Mouse (Mus musculus) limb, embryonic 12.5 days (tissue): ENCODE results near the gene B9d2. TPM values are rescaled to one million over a fixed set of nuclear protein-coding genes. Genes with fewer than 3 reads are reported as not detected.

Source experiments
- ATAC-seq: fragments of 200-750 bp; cut with Nextera tagmentation; 2 replicates; pipeline ENCODE4 v1.8.0; 2017; ENCODE audit warnings: low read depth, moderate TSS enrichment; ENCODE audit not compliant: insufficient number of reproducible peaks, insufficient read depth, low FRiP score, low TSS enrichment
- H3K27ac ChIP-seq: fragments of 300-500 bp; sonication (generic); 2 replicates; pipeline ENCODE4 v1.5.1; 2016; ENCODE audit warnings: mild to moderate bottlenecking, moderate library complexity
- H3K27me3 ChIP-seq: fragments of 300-500 bp; sonication (generic); 2 replicates; pipeline ENCODE4 v1.6.1; 2016; ENCODE audit warnings: mild to moderate bottlenecking, moderate library complexity
- H3K36me3 ChIP-seq: fragments of 300-500 bp; sonication (generic); 2 replicates; pipeline ENCODE4 v1.6.1; 2016; ENCODE audit warnings: mild to moderate bottlenecking, moderate library complexity
- H3K4me1 ChIP-seq: fragments of 300-500 bp; sonication (generic); replicated peaks from 2 replicates; pipeline ENCODE4 v1.6.1; 2016
- H3K4me2 ChIP-seq: fragments of 300-500 bp; sonication (generic); 2 replicates; pipeline ENCODE4 v1.6.1; 2016; ENCODE audit warnings: mild to moderate bottlenecking, moderate library complexity
- H3K4me3 ChIP-seq: fragments of 300-500 bp; sonication (generic); replicated peaks from 2 replicates; pipeline ENCODE4 v1.5.1; 2016; ENCODE audit warnings: mild to moderate bottlenecking
- H3K9ac ChIP-seq: fragments of 300-500 bp; sonication (generic); replicated peaks from 2 replicates; pipeline ENCODE4 v1.6.1; 2016; ENCODE audit warnings: mild to moderate bottlenecking, moderate library complexity
- H3K9me3 ChIP-seq: fragments of 300-500 bp; sonication (generic); 2 replicates; pipeline ENCODE4 v1.6.1; 2016; ENCODE audit warnings: mild to moderate bottlenecking, moderate library complexity
- WGBS: fragments of 180-500 bp; shearing (Covaris S2); methylation state at CpG from one replicate; pipeline ENCODE4 v1.1.7; 2016; 5-methylcytosine and 5-hydroxymethylcytosine counted together
- polyA plus RNA-seq: library from polyadenylated mRNA; unstranded; fragments of >200 nt; fragmentation: Nextera tagmentation; extraction: Ambion mirVana; gene quantifications from 2 replicates; pipeline ENCODE4 v1.2.1, GENCODE M21; 2016

The B9d2 gene
- polyA plus RNA-seq, 1 experiment from 2014 or later = 30.5 TPM

DNA sequence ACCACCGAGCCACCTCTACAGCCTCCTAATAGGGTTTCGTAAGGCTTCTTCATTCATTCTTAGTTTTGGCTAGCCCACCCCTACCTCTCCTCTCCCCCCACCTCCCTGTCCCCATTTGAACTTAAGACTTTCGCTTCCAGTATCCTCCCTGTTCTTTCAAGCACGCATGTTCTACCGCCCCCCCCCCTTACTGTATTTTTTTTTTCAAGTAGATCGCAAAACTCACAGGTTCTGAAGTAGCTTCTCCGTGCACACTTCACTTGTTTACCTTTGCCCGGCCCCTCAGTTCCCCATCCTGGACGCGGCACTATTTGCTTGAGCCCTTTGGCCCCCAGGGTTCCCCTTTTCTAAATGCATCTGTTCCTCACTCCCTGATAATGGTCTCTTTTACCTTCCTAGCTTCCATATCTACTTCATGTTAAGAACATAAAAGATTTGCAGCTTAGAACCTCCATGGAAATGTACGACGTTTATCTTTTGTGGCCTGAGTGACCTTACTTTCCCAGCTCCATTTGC is 28.3 kb upstream of the B9d2 start:
- peaks cover 10% of the 10 kb centered on the region; the same call in 1 of the 2 replicates for H3K36me3 ChIP-seq
- H3K9me3 ChIP-seq = no peaks in the 10 kb centered on the region
- no peaks in the 10 kb centered on the region for H3K27me3 ChIP-seq
- H3K27ac ChIP-seq = no peak overlapping the region
- no peak overlapping the region for H3K4me2 ChIP-seq
- no peak overlapping the region for H3K9ac ChIP-seq
- H3K4me1 ChIP-seq = peaks cover 5% of the 10 kb centered on the region
- WGBS = 87% methylated on average over 12 of the region's 12 CpGs
- H3K4me3 ChIP-seq = no peak overlapping the region
- no peak for ATAC-seq

GRCm38 (mm10) chr7:25655601-25656428 is 24.8 kb upstream of the B9d2 start:
- no peak overlapping the region for H3K4me3 ChIP-seq
- H3K9ac ChIP-seq = no peak overlapping the region
- H3K27ac ChIP-seq = no peak overlapping the region
- no peaks in the 10 kb centered on the region for H3K9me3 ChIP-seq
- 75% methylated on average over 11 of the region's 11 CpGs for WGBS
- ATAC-seq = no peak
- H3K27me3 ChIP-seq = no peaks in the 10 kb centered on the region
- peaks cover 25% of the 10 kb centered on the region for H3K4me1 ChIP-seq
- peaks cover 10% of the 10 kb centered on the region; the same call in 1 of the 2 replicates for H3K36me3 ChIP-seq
- no peak overlapping the region for H3K4me2 ChIP-seq

- Histone ChIP-seq H3K4me1 (peaks cover 25% of the 10 kb centered on the region), H3K27ac (no peak overlapping the region), H3K36me3 (peaks cover 15% of the 10 kb centered on the region), H3K9me3 (no peaks in the 10 kb centered on the region), H3K4me3 (peak overlapping the region; percentile 69), H3K9ac (peak overlapping the region; percentile 65), H3K27me3 (no peaks in the 10 kb centered on the region), H3K4me2 (peak overlapping the region; percentile 84)
- ATAC-seq = no peak
- WGBS = 42% methylated on average over 10 of the region's 10 CpGs
Measured at GRCm38 (mm10) chr7:25657785-25658184, 22.8 kb upstream of the B9d2 start.

DNA sequence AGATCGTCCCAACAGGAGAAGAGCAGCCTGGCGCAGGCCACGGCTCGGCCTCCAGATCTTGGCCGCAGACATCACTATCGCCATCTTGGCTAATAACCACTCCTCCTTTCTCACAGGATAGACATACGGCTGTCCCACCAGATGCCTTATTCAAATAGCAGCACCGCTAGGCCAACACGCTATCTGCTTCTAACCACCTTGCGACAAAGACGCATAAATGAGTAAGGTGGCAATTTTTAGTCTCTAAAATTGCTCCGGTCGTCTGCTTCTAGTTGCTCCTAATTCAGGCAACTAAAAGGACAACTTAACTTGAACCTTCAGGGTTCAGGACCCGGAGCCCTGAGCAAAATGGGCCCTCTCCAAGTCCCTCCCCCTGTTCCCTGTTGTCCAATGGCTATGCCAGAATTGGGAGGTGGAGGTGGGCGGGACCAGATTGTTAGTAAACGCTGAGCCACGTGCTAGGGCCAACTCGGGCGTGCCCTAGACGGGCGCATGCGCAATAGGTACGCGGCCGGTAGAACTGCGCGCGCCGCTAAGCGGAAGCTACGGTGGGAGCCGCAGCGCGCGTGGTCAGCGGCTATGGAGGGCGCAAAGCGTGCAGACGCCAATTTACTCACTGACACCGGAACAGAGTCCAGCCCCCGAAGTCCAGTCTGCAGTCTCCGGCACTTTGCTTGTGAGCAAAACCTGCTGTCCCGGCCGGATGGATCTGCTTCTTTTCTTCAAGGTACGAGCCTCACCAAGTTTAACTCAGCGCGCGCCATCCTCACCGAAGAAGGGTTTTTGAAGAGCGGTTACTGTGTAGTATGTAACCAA is 21.7 kb upstream of the B9d2 start, which contains the start of the genes Bckdha and Exosc5:
Bckdha (minus strand) TSS at position 325 of the 816 bp plus-strand sequence.
Exosc5 (plus strand) TSS at position 508 of the 816 bp plus-strand sequence.
- ATAC-seq = peak; percentile 98
- under 1% methylated on average over 50 of the region's 50 CpGs for WGBS

DNA sequence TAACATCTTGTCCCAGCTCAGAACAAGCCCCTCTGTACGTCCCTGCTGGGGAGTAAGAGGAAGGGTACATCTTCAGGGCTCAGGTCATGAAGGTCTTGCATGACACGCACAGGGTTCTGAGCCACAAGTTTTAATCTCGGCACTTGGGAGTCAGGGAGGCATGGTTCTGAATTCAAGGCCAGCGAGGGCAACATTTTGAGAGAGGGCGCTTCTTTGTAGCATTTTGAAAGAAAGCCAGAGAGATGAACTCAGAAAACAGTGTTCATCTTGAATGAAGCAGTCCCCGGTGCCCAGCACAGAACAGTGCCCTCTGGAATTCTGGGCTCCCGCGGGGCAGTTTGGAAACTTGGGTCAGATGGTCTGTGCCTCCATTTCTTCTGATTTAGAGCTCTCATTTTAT is 14.2 kb upstream of the B9d2 start:
- no peak overlapping the region for H3K4me2 ChIP-seq
- H3K27ac ChIP-seq = no peak overlapping the region
- H3K27me3 ChIP-seq = no peaks in the 10 kb centered on the region
- H3K9me3 ChIP-seq = no peaks in the 10 kb centered on the region
- no peak overlapping the region for H3K9ac ChIP-seq
- H3K4me1 ChIP-seq = no peaks in the 10 kb centered on the region
- peaks cover 73% of the 10 kb centered on the region for H3K36me3 ChIP-seq
- ATAC-seq = no peak
- 90% methylated on average over 8 of the region's 8 CpGs for WGBS
- no peak overlapping the region for H3K4me3 ChIP-seq

More for the DNA sequence above, 21.7 kb upstream of the B9d2 start, which contains the start of the genes Bckdha and Exosc5:
- H3K9me3 ChIP-seq = no peaks in the 10 kb centered on the region
- H3K27me3 ChIP-seq = no peaks in the 10 kb centered on the region
- H3K36me3 ChIP-seq = peaks cover 20% of the 10 kb centered on the region
- peak within 1 kb of the TSS; percentile 84 for H3K4me2 ChIP-seq
- peak within 1 kb of the TSS; percentile 69 for H3K4me3 ChIP-seq
- H3K27ac ChIP-seq = peak within 1 kb of the TSS; percentile 70; the same call in 1 of the 2 replicates
- H3K4me1 ChIP-seq = peaks cover 25% of the 10 kb centered on the region
- H3K9ac ChIP-seq = peak within 1 kb of the TSS; percentile 65

- Histone ChIP-seq H3K27me3 (peaks cover 18% of the 10 kb centered on the region), H3K4me1 (no peaks in the 10 kb centered on the region), H3K4me2 (no peak overlapping the region), H3K36me3 (peaks cover 53% of the 10 kb centered on the region), H3K9ac (no peak overlapping the region), H3K9me3 (no peaks in the 10 kb centered on the region), H3K27ac (no peak overlapping the region), H3K4me3 (no peak overlapping the region)
- no peak for ATAC-seq
- WGBS = 85% methylated on average over 10 of the region's 10 CpGs
Measured at GRCm38 (mm10) chr7:25669158-25669557, 11.4 kb upstream of the B9d2 start.

DNA sequence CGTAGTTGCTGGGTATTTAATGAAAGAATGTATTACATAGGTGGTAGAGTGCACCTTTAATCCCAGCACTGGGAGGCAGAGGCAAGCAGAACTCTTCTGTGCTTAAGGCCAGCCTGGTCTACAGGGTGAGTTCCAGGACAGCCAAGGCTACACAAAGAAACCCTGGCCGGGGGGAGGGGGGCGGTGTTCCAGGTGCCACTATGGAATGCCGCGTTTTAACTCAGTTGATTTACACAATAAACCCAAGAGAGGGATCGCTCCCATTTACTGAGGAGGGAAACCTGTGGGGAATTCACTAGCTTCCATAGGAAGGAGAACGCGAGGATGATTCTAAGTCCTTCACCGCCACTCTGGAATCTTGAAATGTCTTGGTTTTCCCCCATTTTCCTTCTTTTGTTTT is 10.9 kb upstream of the B9d2 start:
- Histone ChIP-seq H3K9me3 (no peaks in the 10 kb centered on the region), H3K27ac (no peak overlapping the region), H3K4me2 (no peak overlapping the region), H3K9ac (no peak overlapping the region), H3K4me3 (no peak overlapping the region), H3K36me3 (peaks cover 49% of the 10 kb centered on the region), H3K27me3 (peaks cover 23% of the 10 kb centered on the region), H3K4me1 (peaks cover 3% of the 10 kb centered on the region)
- ATAC-seq = no peak
- 82% methylated on average over 9 of the region's 9 CpGs for WGBS

GRCm38 (mm10) chr7:25670096-25670495 is 10.5 kb upstream of the B9d2 start:
- H3K9ac ChIP-seq = no peak overlapping the region
- peaks cover 8% of the 10 kb centered on the region for H3K4me1 ChIP-seq
- no peak overlapping the region for H3K27ac ChIP-seq
- H3K4me3 ChIP-seq = no peak overlapping the region
- no peak overlapping the region for H3K4me2 ChIP-seq
- H3K36me3 ChIP-seq = peaks cover 44% of the 10 kb centered on the region
- 90% methylated on average over 4 of the region's 4 CpGs for WGBS
- no peaks in the 10 kb centered on the region for H3K9me3 ChIP-seq
- ATAC-seq = no peak
- peaks cover 28% of the 10 kb centered on the region for H3K27me3 ChIP-seq

GRCm38 (mm10) chr7:25671686-25672085 is 8.9 kb upstream of the B9d2 start:
- Histone ChIP-seq H3K4me3 (no peak overlapping the region), H3K4me2 (no peak overlapping the region), H3K36me3 (peaks cover 30% of the 10 kb centered on the region), H3K9ac (no peak overlapping the region), H3K9me3 (no peaks in the 10 kb centered on the region), H3K27me3 (peaks cover 44% of the 10 kb centered on the region), H3K4me1 (peaks cover 11% of the 10 kb centered on the region), H3K27ac (no peak overlapping the region)
- ATAC-seq = no peak
- WGBS = 78% methylated on average over 2 of the region's 2 CpGs

- H3K27ac ChIP-seq = no peak overlapping the region
- peaks cover 23% of the 10 kb centered on the region for H3K36me3 ChIP-seq
- no peak overlapping the region for H3K4me3 ChIP-seq
- ATAC-seq = no peak
- H3K4me2 ChIP-seq = no peak overlapping the region
- H3K9ac ChIP-seq = no peak overlapping the region
- H3K27me3 ChIP-seq = peaks cover 48% of the 10 kb centered on the region
- H3K9me3 ChIP-seq = no peaks in the 10 kb centered on the region
- WGBS = 48% methylated on average over 4 of the region's 4 CpGs
- peaks cover 11% of the 10 kb centered on the region for H3K4me1 ChIP-seq
Measured at GRCm38 (mm10) chr7:25672442-25672841, 8.1 kb upstream of the B9d2 start.

- no peak for ATAC-seq
- Histone ChIP-seq H3K27ac (no peak overlapping the region), H3K4me3 (peak overlapping the region; percentile 35), H3K9ac (peak overlapping the region; percentile 40; the same call in 1 of the 2 replicates), H3K9me3 (no peaks in the 10 kb centered on the region), H3K4me2 (peak overlapping the region; percentile 58), H3K36me3 (peaks cover 4% of the 10 kb centered on the region), H3K27me3 (peaks cover 60% of the 10 kb centered on the region), H3K4me1 (peaks cover 11% of the 10 kb centered on the region)
- WGBS = 25% methylated on average over 9 of the region's 9 CpGs
Measured at GRCm38 (mm10) chr7:25674297-25674696, 6.3 kb upstream of the B9d2 start.
